ENCODE assay signal across 18 mouse cellular contexts in the genomic region with DNA sequence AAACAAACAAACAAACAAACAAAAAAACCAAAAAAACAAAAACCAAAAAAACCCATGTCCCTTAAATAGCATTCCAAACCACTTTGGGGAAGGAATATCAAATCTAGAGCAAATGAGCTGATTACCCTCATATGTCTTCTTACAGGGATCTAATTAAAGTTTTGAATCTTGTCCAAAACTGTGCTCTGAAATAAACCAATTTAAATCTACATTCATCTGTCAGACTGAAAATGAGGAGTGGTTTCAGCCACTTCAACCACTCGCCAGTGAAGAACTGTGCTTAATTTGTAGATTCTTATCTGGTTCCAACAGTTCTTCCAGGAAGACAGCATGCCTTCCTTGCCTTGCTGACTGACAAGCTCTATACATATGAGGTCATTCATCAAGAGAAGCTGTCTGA. TPM values are rescaled to one million over a fixed set of nuclear protein-coding genes. Genes with fewer than 3 reads are reported as not detected.
A peak's percentile ranks its signal among the peaks of the same experiment; 100 is the strongest.
DNase-seq lines count a peak whose midpoint lies in the region; ATAC-seq and TF ChIP-seq lines count a peak whose summit lies in the region.
"Had no signal": no experiment of that assay in that cellular context is flagged by ENCODE, and none has a peak within 500 bp of the region (broad histone marks: within the 10 kb centered on the region; RNA-seq: fewer than 3 reads in every experiment).

No protein-coding gene starts in this region.

- DNase-seq in forebrain, postnatal 0 days: no peak
- no peak for DNase-seq in forebrain, embryonic 10.5 days (ENCODE audit: extremely low spot score, low spot score)
- peak; percentile 3 for DNase-seq in liver, embryonic 11.5 days (ENCODE audit: low spot score)
- DNase-seq in thymus, postnatal 4 days: no peak
- DNase-seq: adrenal gland, adult 2 months; adrenal gland, postnatal 10 days; adrenal gland, postnatal 25 days; cerebellum, adult 11-12 months; cerebellum, adult 2 months; cerebellum, adult 9-10 months; cerebellum, postnatal 10 days; cerebellum, postnatal 25 days had no signal

- H3K27me3 ChIP-seq in forebrain, embryonic 15.5 days: no peaks in the 10 kb centered on the region
- H3K27me3 ChIP-seq in forebrain, embryonic 12.5 days: peaks cover 17% of the 10 kb centered on the region
- H3K27me3 ChIP-seq in forebrain, postnatal 0 days (ENCODE audit: insufficient read depth, low read length): no peaks in the 10 kb centered on the region
- peaks cover 39% of the 10 kb centered on the region for H3K27me3 ChIP-seq in forebrain, embryonic 10.5 days (ENCODE audit: poor library complexity, severe bottlenecking)
- peaks cover 32% of the 10 kb centered on the region for H3K27me3 ChIP-seq in liver, embryonic 11.5 days (replicated peaks; ENCODE audit: control insufficient read depth, insufficient read depth, low read length)
- H3K27me3 ChIP-seq in liver, embryonic 12.5 days (replicated peaks): peaks cover 56% of the 10 kb centered on the region

- H3K9ac ChIP-seq in forebrain, embryonic 15.5 days (replicated peaks): no peak overlapping the region
- H3K9ac ChIP-seq in forebrain, embryonic 12.5 days: no peak overlapping the region
- H3K9ac ChIP-seq in forebrain, postnatal 0 days: no peak overlapping the region
- H3K9ac ChIP-seq in liver, embryonic 11.5 days (ENCODE audit: low read depth, low read length): no peak overlapping the region
- no peak overlapping the region for H3K9ac ChIP-seq in liver, embryonic 12.5 days
- H3K9ac ChIP-seq: embryonic facial prominence, embryonic 12.5 days had no signal

- no peak overlapping the region for H3K4me3 ChIP-seq in forebrain, embryonic 15.5 days
- H3K4me3 ChIP-seq in forebrain, embryonic 12.5 days (replicated peaks): no peak overlapping the region
- no peak overlapping the region for H3K4me3 ChIP-seq in forebrain, postnatal 0 days (ENCODE audit: low read depth, low read length)
- no peak overlapping the region for H3K4me3 ChIP-seq in forebrain, embryonic 10.5 days
- H3K4me3 ChIP-seq in liver, embryonic 11.5 days (ENCODE audit: low read depth, low read length): no peak overlapping the region
- H3K4me3 ChIP-seq in liver, embryonic 12.5 days: no peak overlapping the region
- H3K4me3 ChIP-seq: embryonic facial prominence, embryonic 10.5 days; embryonic facial prominence, embryonic 12.5 days had no signal

- peaks cover 26% of the 10 kb centered on the region for H3K4me1 ChIP-seq in forebrain, embryonic 15.5 days
- peaks cover 19% of the 10 kb centered on the region; the same call in 1 of the 2 replicates for H3K4me1 ChIP-seq in forebrain, embryonic 12.5 days
- 0 out of 2 replicates have a peak, but pooled peaks cover 4% of the 10 kb centered on the region for H3K4me1 ChIP-seq in forebrain, postnatal 0 days (ENCODE audit: insufficient read depth)
- peaks cover 28% of the 10 kb centered on the region for H3K4me1 ChIP-seq in forebrain, embryonic 10.5 days
- peaks cover 7% of the 10 kb centered on the region for H3K4me1 ChIP-seq in liver, embryonic 11.5 days (replicated peaks; ENCODE audit: control insufficient read depth, insufficient read depth, low read length)
- H3K4me1 ChIP-seq in liver, embryonic 12.5 days: peaks cover 12% of the 10 kb centered on the region

- 0 out of 2 replicates have a peak overlapping the region, but pooled peaks have one; percentile 17 for H3K27ac ChIP-seq in forebrain, embryonic 15.5 days (replicated peaks)
- H3K27ac ChIP-seq in forebrain, embryonic 12.5 days: no peak overlapping the region
- H3K27ac ChIP-seq in forebrain, postnatal 0 days (ENCODE audit: low read depth, low read length): no peak overlapping the region
- no peak overlapping the region for H3K27ac ChIP-seq in forebrain, embryonic 10.5 days
- H3K27ac ChIP-seq in liver, embryonic 11.5 days (ENCODE audit: low read depth, low read length): no peak overlapping the region
- no peak overlapping the region for H3K27ac ChIP-seq in liver, embryonic 12.5 days
- H3K27ac ChIP-seq: embryonic facial prominence, embryonic 10.5 days; embryonic facial prominence, embryonic 12.5 days had no signal

- H3K9me3 ChIP-seq in forebrain, embryonic 15.5 days: no peaks in the 10 kb centered on the region
- no peaks in the 10 kb centered on the region for H3K9me3 ChIP-seq in forebrain, embryonic 12.5 days
- H3K9me3 ChIP-seq in forebrain, postnatal 0 days (ENCODE audit: low read length): no peaks in the 10 kb centered on the region
- H3K9me3 ChIP-seq in forebrain, embryonic 10.5 days: no peaks in the 10 kb centered on the region
- H3K9me3 ChIP-seq in liver, embryonic 11.5 days (ENCODE audit: control insufficient read depth, low read length): no peaks in the 10 kb centered on the region
- no peaks in the 10 kb centered on the region for H3K9me3 ChIP-seq in liver, embryonic 12.5 days (replicated peaks)
- H3K9me3 ChIP-seq: embryonic facial prominence, embryonic 10.5 days had no signal

- no peak overlapping the region for H3K4me2 ChIP-seq in forebrain, embryonic 15.5 days (replicated peaks)
- no peak overlapping the region for H3K4me2 ChIP-seq in forebrain, embryonic 12.5 days
- H3K4me2 ChIP-seq in forebrain, postnatal 0 days (ENCODE audit: low read depth): no peak overlapping the region
- no peak overlapping the region for H3K4me2 ChIP-seq in liver, embryonic 11.5 days
- no peak overlapping the region for H3K4me2 ChIP-seq in liver, embryonic 12.5 days
- H3K4me2 ChIP-seq: embryonic facial prominence, embryonic 12.5 days had no signal

- ATAC-seq in forebrain, embryonic 15.5 days (replicated peaks): no peak
- no peak for ATAC-seq in forebrain, embryonic 12.5 days (ENCODE audit: low FRiP score)
- ATAC-seq in forebrain, postnatal 0 days: 0 out of 2 replicates have a peak, but pooled peaks have one; percentile 5
- ATAC-seq in liver, embryonic 11.5 days (replicated peaks; ENCODE audit: low FRiP score): no peak
- no peak for ATAC-seq in liver, embryonic 12.5 days

- 24% methylated on average over 1 of the region's 1 CpGs for WGBS in forebrain, embryonic 15.5 days
- 55% methylated on average over 1 of the region's 1 CpGs for WGBS in forebrain, embryonic 12.5 days
- 15% methylated on average over 1 of the region's 1 CpGs for WGBS in forebrain, postnatal 0 days
- 60% methylated on average over 1 of the region's 1 CpGs for WGBS in forebrain, embryonic 10.5 days
- WGBS in liver, embryonic 11.5 days: 14% methylated on average over 1 of the region's 1 CpGs
- 20% methylated on average over 1 of the region's 1 CpGs for WGBS in liver, embryonic 12.5 days (ENCODE audit: insufficient replicate concordance)

- TF ChIP-seq CTCF in forebrain, postnatal 0 days (IDR thresholded peaks at IDR 0.05; ENCODE audit: low read depth): no peak

- H3K36me3 ChIP-seq in forebrain, embryonic 15.5 days: no peaks in the 10 kb centered on the region
- H3K36me3 ChIP-seq in forebrain, embryonic 12.5 days (replicated peaks): no peaks in the 10 kb centered on the region
- H3K36me3 ChIP-seq in forebrain, postnatal 0 days (ENCODE audit: insufficient read depth): no peaks in the 10 kb centered on the region
- H3K36me3 ChIP-seq in forebrain, embryonic 10.5 days (replicated peaks): no peaks in the 10 kb centered on the region
- H3K36me3 ChIP-seq in liver, embryonic 11.5 days (ENCODE audit: control insufficient read depth, insufficient read depth, low read length): no peaks in the 10 kb centered on the region
- H3K36me3 ChIP-seq in liver, embryonic 12.5 days: no peaks in the 10 kb centered on the region
- H3K36me3 ChIP-seq: embryonic facial prominence, embryonic 10.5 days; embryonic facial prominence, embryonic 12.5 days had no signal

RNA-seq across cellular contexts. Expression of gene Lifr, which starts 35.8 kb away (rescaled TPM):
- polyA plus RNA-seq in forebrain, embryonic 15.5 days (2015; fragmentation: Nextera tagmentation; extraction: Ambion mirVana): 7.6 and 8.1 TPM in 2 replicates
- 5.9 and 8.0 TPM in 2 replicates for polyA plus RNA-seq in forebrain, embryonic 12.5 days (2016; fragmentation: Nextera tagmentation; extraction: Ambion mirVana)
- 20.9 and 26.1 TPM in 2 replicates for total RNA-seq in forebrain, postnatal 0 days (2014; rRNA removed)
- polyA plus RNA-seq in forebrain, postnatal 0 days (2015; fragmentation: Nextera tagmentation; extraction: Ambion mirVana): 5.5 and 6.8 TPM in 2 replicates
- polyA plus RNA-seq in forebrain, embryonic 10.5 days (2016; fragmentation: Nextera tagmentation; extraction: Ambion mirVana): 5.6 and 7.4 TPM in 2 replicates
- 28.7 and 31.0 TPM in 2 replicates for polyA plus RNA-seq in liver, embryonic 11.5 days (2014; fragmentation: Nextera tagmentation; extraction: Ambion mirVana)
- polyA plus RNA-seq in liver, embryonic 12.5 days (2016; fragmentation: Nextera tagmentation; extraction: Ambion mirVana): 19.8 and 24.9 TPM in 2 replicates
- total RNA-seq: MEL had no signal
